Mouse (Mus musculus) myocyte (in vitro differentiated cells): ENCODE results near the gene Plscr3.

Experiments
- CEBPB ChIP-seq: IDR thresholded peaks from 2 replicates; pipeline ENCODE4 v1.6.1; 2011; ENCODE audit warnings: mild to moderate bottlenecking, moderate library complexity; ENCODE audit not compliant: poor library complexity, insufficient read depth, severe bottlenecking
- E2F4 ChIP-seq: IDR thresholded peaks from one replicate; pipeline ENCODE4 v1.6.1; 2011; ENCODE audit warnings: mild to moderate bottlenecking, control low read depth, moderate library complexity; ENCODE audit not compliant: insufficient read depth
- MAX ChIP-seq: IDR thresholded peaks from one replicate; pipeline ENCODE4 v1.6.1; 2011; ENCODE audit warnings: low read depth, mild to moderate bottlenecking, control low read depth
- POLR2A ChIP-seq: IDR thresholded peaks from one replicate; pipeline ENCODE4 v1.6.1; 2011; ENCODE audit warnings: low read depth, mild to moderate bottlenecking, control low read depth, moderate library complexity; ENCODE audit not compliant: insufficient read length
- POLR2AphosphoS2 ChIP-seq: IDR thresholded peaks from one replicate; pipeline ENCODE4 v1.6.1; 2011; ENCODE audit warnings: low read depth, control low read depth; ENCODE audit not compliant: insufficient read length
- REST ChIP-seq: IDR thresholded peaks from one replicate; pipeline ENCODE4 v1.6.1; 2011; ENCODE audit warnings: mild to moderate bottlenecking, control low read depth, moderate library complexity; ENCODE audit not compliant: insufficient read depth, insufficient read length
- TCF12 ChIP-seq: IDR thresholded peaks from one replicate; pipeline ENCODE4 v1.6.1; 2011; ENCODE audit warnings: mild to moderate bottlenecking, control low read depth; ENCODE audit not compliant: poor library complexity, insufficient read depth, severe bottlenecking
- TCF3 ChIP-seq: IDR thresholded peaks from one replicate; pipeline ENCODE4 v1.6.1; 2011; ENCODE audit warnings: low read depth, control low read depth; ENCODE audit not compliant: insufficient read length
- USF1 ChIP-seq: IDR thresholded peaks from one replicate; pipeline ENCODE4 v1.6.1; 2011; ENCODE audit warnings: low read depth, mild to moderate bottlenecking, control low read depth, moderate library complexity

- no peak for TF ChIP-seq USF1
- TF ChIP-seq POLR2A, result no peak
- TF ChIP-seq TCF12, result no peak
- TF ChIP-seq POLR2AphosphoS2, result no peak
- TF ChIP-seq REST, result no peak
- TF ChIP-seq MAX, result no peak
- no peak for TF ChIP-seq TCF3
- TF ChIP-seq CEBPB, result no peak
- TF ChIP-seq E2F4, result no peak
These were observed 1.8 kb downstream of the Plscr3 start for GRCm38 (mm10) chr11:69848021-69848420.
